14 mouse cellular contexts compared by ENCODE assay signal in genomic region chr9:118814056-118814455, GRCm38 (mm10).
"Had no signal": no experiment of that assay in that cellular context is flagged by ENCODE, and none has a peak within 500 bp of the region (broad histone marks: within the 10 kb centered on the region; RNA-seq: fewer than 3 reads in every experiment).

No protein-coding gene starts in this region.

- DNase-seq: kidney, postnatal 14 days; left cerebral cortex, postnatal 4 days; liver, postnatal 0 days; lung, embryonic 14.5 days; thymus, adult 18-20 months; thymus, postnatal 36 days had no signal

- H3K4me2 ChIP-seq: limb, embryonic 12.5 days; limb, embryonic 15.5 days; liver, embryonic 11.5 days; lung, embryonic 14.5 days; midbrain, embryonic 13.5 days had no signal

- H3K9ac ChIP-seq: limb, embryonic 12.5 days; limb, embryonic 15.5 days; liver, embryonic 14.5 days; liver, postnatal 0 days; lung, embryonic 14.5 days; midbrain, embryonic 13.5 days had no signal

- ATAC-seq: intestine, postnatal 0 days; liver, postnatal 0 days; lung, postnatal 0 days; midbrain, embryonic 13.5 days had no signal

- H3K27me3 ChIP-seq: limb, embryonic 12.5 days; limb, embryonic 15.5 days; midbrain, embryonic 13.5 days had no signal

- H3K4me3 ChIP-seq: limb, embryonic 12.5 days; limb, embryonic 15.5 days; midbrain, embryonic 13.5 days had no signal

- H3K36me3 ChIP-seq: limb, embryonic 15.5 days; midbrain, embryonic 13.5 days had no signal

- H3K27ac ChIP-seq: limb, embryonic 12.5 days; limb, embryonic 15.5 days; liver, embryonic 14.5 days; macrophage; midbrain, embryonic 13.5 days had no signal

- H3K4me1 ChIP-seq: midbrain, embryonic 13.5 days had no signal

- H3K9me3 ChIP-seq: limb, embryonic 15.5 days; midbrain, embryonic 13.5 days had no signal
